Mouse (Mus musculus) granulocyte monocyte progenitor cell, adult 5-6 weeks (primary cell): ENCODE measurements at regions not wholly inside any gene's neighbourhood (a gene's known extent, or its start where the extent isn't known, plus 50 kb on each side); places are given as distances from the start of the nearest gene placed in this dataset.

Source experiments
- ATAC-seq: replicated peaks from 2 replicates; pipeline ENCODE4 v1.8.0; 2016; ENCODE audit warnings: mild to moderate bottlenecking, moderate TSS enrichment, inconsistent platforms; ENCODE audit not compliant: poor library complexity, severe bottlenecking

GRCm38 (mm10) chr9:117967080-117967479, 73.2 kb upstream of the Azi2 start:
- no peak for ATAC-seq

GRCm38 (mm10) chr9:117966326-117966989, 73.8 kb upstream of the Azi2 start:
- peak; percentile 55; the same call in 1 of the 2 replicates for ATAC-seq

GRCm38 (mm10) chr9:117962088-117963030, 77.9 kb upstream of the Azi2 start:
- no peak for ATAC-seq

- no peak for ATAC-seq
These were observed 80.5 kb upstream of the Azi2 start for GRCm38 (mm10) chr9:117959845-117960244.

GRCm38 (mm10) chr9:117957195-117957594, 83.1 kb upstream of the Azi2 start:
- ATAC-seq: no peak

GRCm38 (mm10) chr9:117956691-117957090, 83.6 kb upstream of the Azi2 start:
- no peak for ATAC-seq

GRCm38 (mm10) chr9:117927466-117927847, 112.8 kb upstream of the Azi2 start:
- peak; percentile 88 for ATAC-seq

GRCm38 (mm10) chr9:117926700-117927465, 113.4 kb upstream of the Azi2 start:
- peak; percentile 88 for ATAC-seq

GRCm38 (mm10) chr9:117922992-117923391, 117.3 kb upstream of the Azi2 start:
- ATAC-seq: no peak

GRCm38 (mm10) chr9:117907895-117908424, 132.3 kb upstream of the Azi2 start:
- ATAC-seq: no peak

GRCm38 (mm10) chr9:117905045-117905747, 135.1 kb upstream of the Azi2 start:
- ATAC-seq: no peak

- ATAC-seq: no peak
These were observed 135.7 kb upstream of the Azi2 start for GRCm38 (mm10) chr9:117904621-117905020.

GRCm38 (mm10) chr9:117903025-117903424, 137.3 kb upstream of the Azi2 start:
- ATAC-seq: peak; percentile 68

- peak; percentile 84 for ATAC-seq
These were observed 137.9 kb upstream of the Azi2 start for GRCm38 (mm10) chr9:117902239-117902939.

- no peak for ATAC-seq
These were observed 139.7 kb upstream of the Azi2 start for GRCm38 (mm10) chr9:117900631-117901030.

- peak; percentile 79 for ATAC-seq
These were observed 143.8 kb upstream of the Azi2 start for GRCm38 (mm10) chr9:117896517-117896916.

GRCm38 (mm10) chr9:117892601-117893000, 147.7 kb upstream of the Azi2 start:
- ATAC-seq: peak; percentile 50

GRCm38 (mm10) chr9:117873172-117873571, 167.1 kb upstream of the Azi2 start:
- ATAC-seq: no peak

- peak; percentile 60 for ATAC-seq
These were observed 167.8 kb upstream of the Azi2 start for GRCm38 (mm10) chr9:117872387-117873081.
